Mouse (Mus musculus) liver, adult 2 months (tissue): ENCODE data around the gene Actr2.

ENCODE experiments used
- CTCF ChIP-seq: fragments of 200-500 bp; IDR thresholded peaks from 2 replicates; pipeline ENCODE4 v1.5.1; 2011; ENCODE audit warnings: low read depth, low read length, control low read depth
- POLR2A ChIP-seq: fragments of 200-500 bp; IDR thresholded peaks from 2 replicates; pipeline ENCODE4 v1.6.1; 2011; ENCODE audit warnings: low read length, control low read depth; ENCODE audit not compliant: insufficient read depth; ENCODE audit errors: extremely low read depth

DNA sequence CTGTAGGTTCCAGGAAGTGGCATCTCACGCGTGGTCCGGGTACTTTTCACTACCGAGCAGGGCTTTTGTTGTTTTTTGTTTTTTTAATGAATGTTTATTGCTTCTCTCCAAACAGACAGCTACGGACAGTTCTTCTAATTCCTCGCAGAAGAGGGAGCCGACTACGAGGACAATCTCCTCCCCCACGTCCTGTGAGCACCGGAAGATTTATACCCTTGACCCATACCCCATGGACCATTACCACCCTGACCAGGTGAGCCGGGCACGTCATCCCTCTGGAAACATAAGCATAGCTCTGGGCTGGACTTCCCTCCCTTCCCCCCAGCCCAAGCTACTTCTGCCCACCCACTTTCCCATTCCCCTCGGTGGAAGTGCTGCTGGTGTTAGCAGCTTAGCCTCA, 94.8 kb downstream of the Actr2 start:
- no peak for TF ChIP-seq CTCF
- TF ChIP-seq POLR2A, result no peak
